Mouse (Mus musculus) c-Kit-negative CD71-positive TER-119-positive erythroid progenitor cells, embryonic 14.5 days (primary cell): ENCODE data around the gene Sorcs1.

Experiments
- DNase-seq: peaks from one replicate; pipeline ENCODE4 v3.0.0-alpha.2; 2013; ENCODE audit warnings: low read depth, low spot score

Sorcs1 gene

GRCm38 (mm10) chr19:50422928-50423327 lies 255.5 kb downstream of the Sorcs1 start:
- DNase-seq = no peak

DNA sequence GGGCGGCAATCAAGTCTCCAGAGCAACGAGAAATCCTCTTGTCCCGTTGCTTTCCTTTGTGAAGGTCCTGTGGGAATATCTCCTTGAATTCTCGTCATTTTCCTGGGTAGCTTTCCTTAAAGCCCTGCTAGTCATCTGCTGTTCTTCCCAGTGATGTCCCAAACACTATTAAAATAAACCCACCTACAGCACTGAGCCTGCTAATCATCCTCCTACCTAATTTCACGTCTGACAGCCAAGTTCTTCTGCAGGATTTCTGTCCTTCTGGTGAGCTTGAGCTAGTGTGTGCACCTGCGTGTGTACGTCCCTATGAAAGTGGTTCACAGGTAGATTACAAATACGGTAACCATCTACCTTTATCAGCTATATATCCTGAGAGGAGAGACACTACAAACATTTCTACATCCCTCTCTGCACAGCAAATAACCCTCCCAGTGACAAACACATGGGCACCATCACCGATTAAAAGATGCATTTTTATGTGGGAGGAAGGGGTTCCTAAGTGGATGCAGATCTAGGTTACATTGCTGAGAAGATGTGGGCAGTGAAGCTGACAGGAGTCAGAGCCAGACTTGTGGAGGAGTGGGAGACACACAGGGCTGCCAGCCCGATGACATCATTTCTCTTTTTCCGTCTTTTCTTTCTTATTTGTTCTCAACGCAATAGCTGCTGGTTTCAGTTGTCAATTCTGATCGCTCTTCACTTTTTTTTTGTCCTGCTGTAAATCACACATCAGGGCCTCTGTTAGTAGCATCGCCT lies 259.3 kb downstream of the Sorcs1 start:
- no peak for DNase-seq

GRCm38 (mm10) chr19:50410561-50410960 lies 267.9 kb downstream of the Sorcs1 start:
- no peak for DNase-seq

- no peak for DNase-seq
Observed at GRCm38 (mm10) chr19:50398341-50398740, 280.1 kb downstream of the Sorcs1 start.

DNA sequence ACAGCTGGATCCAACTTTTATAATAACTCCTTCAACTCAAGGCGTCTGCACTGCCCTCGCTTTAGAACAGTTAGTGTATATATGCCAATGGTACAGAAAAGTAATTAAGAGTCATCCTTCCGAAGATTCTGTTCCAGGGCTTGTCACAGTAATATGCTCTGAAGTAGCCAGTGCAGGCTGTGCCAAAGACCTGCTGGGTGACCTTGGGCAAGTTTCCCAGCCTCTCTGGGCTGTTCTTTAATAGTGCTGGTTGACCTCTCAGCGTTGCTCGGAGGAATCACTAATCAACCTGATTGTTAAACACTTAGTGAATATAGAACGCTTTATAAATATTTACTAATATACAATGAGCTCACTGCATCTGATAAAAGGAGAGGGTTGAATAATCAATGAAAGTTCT lies 282.7 kb downstream of the Sorcs1 start:
- no peak for DNase-seq

GRCm38 (mm10) chr19:50394101-50394500 lies 284.3 kb downstream of the Sorcs1 start:
- no peak for DNase-seq

DNA sequence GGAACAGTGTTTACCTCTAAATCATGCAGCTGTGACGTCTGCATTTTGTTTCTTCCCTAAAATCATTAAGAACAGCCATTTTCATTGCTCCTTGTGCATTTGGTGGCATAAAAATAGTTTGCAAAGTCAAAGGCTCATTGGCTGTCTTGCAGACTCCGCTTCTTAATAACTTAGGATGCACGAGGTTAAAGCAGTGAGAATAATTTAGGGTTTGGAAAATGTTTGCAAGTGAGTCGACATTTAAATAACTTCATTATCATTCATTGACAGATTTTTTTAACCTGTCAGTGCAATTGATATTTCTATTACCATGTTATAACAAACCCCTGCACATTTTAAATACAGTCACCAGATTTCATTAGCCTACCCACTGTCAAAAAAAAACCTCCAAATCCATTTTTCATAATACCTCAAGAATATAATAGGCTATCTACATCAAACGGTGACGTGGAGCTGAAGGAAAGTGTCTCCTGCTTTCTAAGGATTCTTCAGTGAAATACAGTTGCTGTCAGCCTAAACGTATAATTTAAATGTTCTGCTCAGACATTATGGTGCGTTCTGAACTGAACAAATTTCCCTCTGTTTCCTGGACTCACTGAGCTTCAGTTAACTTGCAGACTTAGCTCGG lies 288.4 kb downstream of the Sorcs1 start:
- DNase-seq = no peak

DNA sequence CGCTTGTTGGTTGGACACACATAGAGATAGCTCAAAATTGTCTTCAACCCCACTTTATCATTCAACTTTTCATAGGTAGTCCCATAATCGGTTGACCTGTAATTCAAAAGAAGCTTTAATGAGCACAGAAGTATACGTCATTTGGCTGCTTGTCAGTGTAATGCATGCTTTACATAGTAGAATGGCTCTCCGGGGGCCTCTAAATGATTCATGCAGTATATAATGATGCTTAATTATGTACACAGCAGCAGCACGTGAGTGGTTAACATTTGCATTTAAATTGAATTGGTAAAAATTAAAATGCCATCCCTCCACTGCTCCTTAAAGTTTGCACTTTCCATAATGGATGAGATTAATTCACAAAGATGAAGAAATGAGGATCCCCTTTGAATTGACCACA lies 299.5 kb downstream of the Sorcs1 start:
- no peak for DNase-seq

DNA sequence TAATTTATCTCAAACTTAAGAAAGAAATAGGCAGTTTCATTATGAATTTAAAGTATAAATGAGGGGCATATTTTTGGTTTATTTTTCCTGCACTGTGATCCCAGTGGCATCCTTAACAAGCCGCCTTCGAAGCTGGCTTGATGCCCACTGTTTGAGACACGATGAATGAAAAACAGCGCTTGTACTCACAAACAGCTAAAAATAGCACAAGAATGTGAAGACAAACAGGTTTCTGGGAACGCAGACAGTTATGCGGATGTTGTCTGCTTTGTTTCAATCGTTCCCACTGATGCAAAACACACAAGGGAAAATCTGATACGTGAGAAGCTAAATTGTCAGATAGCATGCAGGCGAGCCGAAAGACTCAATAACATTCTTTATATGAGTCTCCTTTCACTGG lies 303.7 kb downstream of the Sorcs1 start:
- DNase-seq = no peak

DNA sequence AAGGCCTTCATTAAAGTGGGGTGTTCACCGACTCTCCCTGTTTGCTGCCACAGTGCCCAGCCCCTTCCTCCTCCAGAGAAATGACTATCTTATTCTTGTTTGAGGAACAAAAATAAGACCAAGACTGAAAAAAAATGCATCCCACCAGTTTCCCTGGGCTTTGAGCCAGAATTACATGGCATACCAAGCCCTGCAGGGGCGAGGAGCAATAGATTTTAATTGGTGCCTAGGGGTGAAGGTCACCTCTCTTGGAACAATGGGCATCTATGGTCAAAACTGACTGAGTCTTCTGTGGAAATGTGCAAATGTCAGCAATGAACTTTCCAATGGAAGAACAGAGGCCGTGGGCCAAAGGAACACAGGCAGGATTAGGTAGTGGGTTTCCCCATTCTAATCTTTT lies 312.0 kb downstream of the Sorcs1 start:
- DNase-seq = no peak

- no peak for DNase-seq
Observed at GRCm38 (mm10) chr19:50362655-50363500, 315.6 kb downstream of the Sorcs1 start.

GRCm38 (mm10) chr19:50358561-50358960 lies 319.9 kb downstream of the Sorcs1 start:
- no peak for DNase-seq

- no peak for DNase-seq
Observed at GRCm38 (mm10) chr19:50339211-50339610, 339.2 kb downstream of the Sorcs1 start.

DNA sequence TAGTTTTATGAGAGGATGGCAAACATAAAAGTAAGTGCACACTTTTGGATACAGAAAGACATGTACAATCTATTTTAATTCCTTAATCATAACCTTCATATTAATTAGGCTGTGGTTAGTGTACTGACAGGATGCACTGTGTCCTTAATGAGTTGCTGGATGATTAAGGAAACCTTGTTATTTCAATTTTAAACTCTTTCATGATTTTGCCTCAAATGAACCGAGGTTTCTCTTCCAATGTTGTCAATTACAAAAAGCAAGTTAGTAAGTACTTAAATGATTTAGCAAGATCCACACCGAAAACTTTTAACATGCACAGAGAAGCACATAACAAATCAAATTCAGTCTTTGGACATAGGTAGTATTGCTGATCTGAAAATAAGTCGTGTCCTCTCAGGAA lies 341.7 kb downstream of the Sorcs1 start:
- no peak for DNase-seq

GRCm38 (mm10) chr19:50331136-50331535 lies 347.3 kb downstream of the Sorcs1 start:
- no peak for DNase-seq

DNA sequence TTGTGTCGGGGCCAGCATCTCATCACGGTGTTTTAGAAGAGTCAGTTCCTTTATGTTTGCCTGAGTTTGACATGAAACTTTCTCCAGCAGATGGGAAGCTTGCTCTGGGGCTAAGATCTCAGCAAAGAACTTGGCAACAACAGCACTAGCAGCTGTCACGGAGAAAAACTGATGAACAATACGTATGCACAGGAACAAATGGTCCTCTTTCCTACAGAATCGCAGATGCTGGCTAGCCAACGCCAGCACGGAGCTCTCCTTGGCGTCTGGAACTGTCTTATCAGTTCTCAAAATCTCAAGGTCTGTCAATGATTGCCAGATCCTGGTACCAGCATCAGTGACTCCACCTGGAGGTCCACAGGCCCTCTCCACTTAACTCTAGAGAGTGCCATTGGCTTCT lies 350.6 kb downstream of the Sorcs1 start:
- no peak for DNase-seq

DNA sequence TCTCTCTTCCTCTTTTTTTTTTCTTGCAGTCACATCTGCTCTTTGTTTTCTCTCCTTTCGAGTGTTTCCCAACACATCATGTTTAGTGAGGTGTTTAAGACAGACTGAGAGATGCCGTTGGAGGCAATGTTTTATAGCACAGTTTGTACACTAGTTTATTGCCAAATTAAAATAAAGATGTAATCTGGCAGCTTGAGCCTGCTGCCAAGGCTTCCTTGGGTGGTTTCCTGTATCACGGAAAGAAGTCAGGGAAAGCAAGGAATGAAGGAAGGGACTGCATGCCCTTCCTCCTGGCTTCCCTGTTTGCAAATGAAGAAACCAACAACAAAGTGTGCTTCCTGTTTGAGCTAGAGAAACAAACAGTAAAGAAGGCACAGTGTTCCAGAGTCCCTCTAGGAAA lies 352.3 kb downstream of the Sorcs1 start:
- no peak for DNase-seq

GRCm38 (mm10) chr19:50325686-50326085 lies 352.8 kb downstream of the Sorcs1 start:
- DNase-seq = no peak

- no peak for DNase-seq
Observed at GRCm38 (mm10) chr19:50307046-50307445, 371.4 kb downstream of the Sorcs1 start.

GRCm38 (mm10) chr19:50294205-50294604 lies 384.2 kb downstream of the Sorcs1 start:
- DNase-seq = no peak

- no peak for DNase-seq
Observed at GRCm38 (mm10) chr19:50264450-50264849, 414.0 kb downstream of the Sorcs1 start.

GRCm38 (mm10) chr19:50258718-50259413 lies 419.6 kb downstream of the Sorcs1 start:
- peak; percentile 5 for DNase-seq
